Mouse (Mus musculus) adrenal gland, postnatal 14 days (tissue): ENCODE data around the gene Stam2. TPM values are rescaled to one million over a fixed set of nuclear protein-coding genes. Genes with fewer than 3 reads are reported as not detected.

Source experiments
- DNase-seq: peaks from one replicate; pipeline ENCODE4 v3.0.0; 2021; ENCODE audit warnings: mixed read lengths
- total RNA-seq: library from RNA; stranded (reverse); gene quantifications from 2 replicates; pipeline ENCODE4 v1.2.3, GENCODE M21; 2021

Stam2 gene
- total RNA-seq, 1 experiment from 2014 or later: 30.0 TPM

GRCm38 (mm10) chr2:52651547-52651946 lies 90.5 kb downstream of the Stam2 start:
- no peak for DNase-seq

- DNase-seq: no peak
Measured at GRCm38 (mm10) chr2:52647255-52647998, 94.7 kb downstream of the Stam2 start.

- no peak for DNase-seq
Measured at GRCm38 (mm10) chr2:52643657-52644056, 98.4 kb downstream of the Stam2 start.

Other genes with a start within 250 kb of the Stam2 start
- 1.4 and 1.9 TPM in 2 replicates for gene Cacnb4, start 65.5 kb downstream of the Stam2 start, total RNA-seq
- gene Fmnl2, start 115.6 kb upstream of the Stam2 start, total RNA-seq: 15.6 and 21.0 TPM in 2 replicates